Mouse (Mus musculus) spleen, postnatal 14 days (tissue): ENCODE measurements around the gene Rassf4.

ENCODE experiments used
- DNase-seq, 2 experiments: peaks; one replicate each; pipeline ENCODE4 v3.0.0; 2021 to 2022; ENCODE audit warnings: low spot score in 2 of 2

Gene Rassf4

GRCm38 (mm10) chr6:116671768-116672167 is 2.0 kb downstream of the Rassf4 start:
- DNase-seq: no peak

GRCm38 (mm10) chr6:116671031-116671430 is 2.7 kb downstream of the Rassf4 start:
- no peak for DNase-seq

- no peak for DNase-seq
These were observed 3.6 kb downstream of the Rassf4 start for GRCm38 (mm10) chr6:116670144-116670543.

- DNase-seq: no peak
These were observed 4.9 kb downstream of the Rassf4 start for GRCm38 (mm10) chr6:116668682-116669470.

GRCm38 (mm10) chr6:116667382-116667781 is 6.4 kb downstream of the Rassf4 start:
- no peak for DNase-seq

GRCm38 (mm10) chr6:116666892-116667291 is 6.9 kb downstream of the Rassf4 start:
- DNase-seq: no peak

GRCm38 (mm10) chr6:116666085-116666750 is 7.5 kb downstream of the Rassf4 start:
- DNase-seq: no peak

- DNase-seq: no peak
These were observed 8.9 kb downstream of the Rassf4 start for GRCm38 (mm10) chr6:116664830-116665229.

- DNase-seq: no peak
These were observed 9.7 kb downstream of the Rassf4 start for GRCm38 (mm10) chr6:116664031-116664430.

GRCm38 (mm10) chr6:116663364-116663763 is 10.4 kb downstream of the Rassf4 start:
- DNase-seq: no peak

GRCm38 (mm10) chr6:116653684-116654454 is 19.9 kb downstream of the Rassf4 start:
- DNase-seq: peak in 1 of 2 experiments; percentile 52

GRCm38 (mm10) chr6:116653191-116653590 is 20.6 kb downstream of the Rassf4 start:
- no peak for DNase-seq

- DNase-seq: no peak
These were observed 22.2 kb downstream of the Rassf4 start for GRCm38 (mm10) chr6:116651437-116652118.

GRCm38 (mm10) chr6:116650406-116650805 is 23.3 kb downstream of the Rassf4 start, which contains the start of gene Depp1:
Depp1 (plus strand) TSS chr6:116650609.
- no peak for DNase-seq

GRCm38 (mm10) chr6:116649811-116650210 is 23.9 kb downstream of the Rassf4 start:
- DNase-seq: no peak

- DNase-seq: no peak
These were observed 26.0 kb downstream of the Rassf4 start for GRCm38 (mm10) chr6:116647763-116648162.

- no peak for DNase-seq
These were observed 29.4 kb downstream of the Rassf4 start for GRCm38 (mm10) chr6:116644335-116644734.

- DNase-seq: no peak
These were observed 29.9 kb downstream of the Rassf4 start for GRCm38 (mm10) chr6:116643881-116644280.

GRCm38 (mm10) chr6:116642942-116643341 is 30.8 kb downstream of the Rassf4 start:
- DNase-seq: no peak

- DNase-seq: no peak
These were observed 34.1 kb downstream of the Rassf4 start for GRCm38 (mm10) chr6:116639663-116640062.

- no peak for DNase-seq
These were observed 34.9 kb downstream of the Rassf4 start for GRCm38 (mm10) chr6:116638871-116639270.

GRCm38 (mm10) chr6:116637496-116637895 is 36.3 kb downstream of the Rassf4 start:
- no peak for DNase-seq
